Mouse (Mus musculus) MEL (cell line): Measurements from ENCODE around the gene Parva.

Experiments
- CHD1 ChIP-seq: IDR thresholded peaks from 2 replicates; pipeline ENCODE4 v1.6.1; 2012; ENCODE audit warnings: low read depth, mild to moderate bottlenecking, inconsistent platforms, low read length, improper control_type of control experiment
- CTCF ChIP-seq, 3 experiments: IDR thresholded peaks in 2 of 3; conservative IDR thresholded peaks in 1 of 3; 2 replicates each; pipeline ENCODE4 v1.5.1; 2011 to 2012; ENCODE audit warnings: low read length in 3 of 3, low read depth in 2 of 3, mild to moderate bottlenecking in 2 of 3, improper control_type of control experiment in 1 of 3, inconsistent platforms in 1 of 3, mixed read lengths in 1 of 3, moderate library complexity in 1 of 3; ENCODE audit not compliant: control insufficient read depth in 1 of 3, insufficient read depth in 1 of 3, poor library complexity in 1 of 3, severe bottlenecking in 1 of 3
- MAFK ChIP-seq: IDR thresholded peaks from 2 replicates; pipeline ENCODE4 v1.6.1; 2011; ENCODE audit warnings: low read depth, mild to moderate bottlenecking, low read length, improper control_type of control experiment, borderline replicate concordance
- POLR2A ChIP-seq, 2 experiments: IDR thresholded peaks; 2 replicates each; pipeline ENCODE4 v1.6.1; 2011 to 2012; ENCODE audit warnings: low read length in 2 of 2, mild to moderate bottlenecking in 2 of 2, control low read depth in 1 of 2, improper control_type of control experiment in 1 of 2, low read depth in 1 of 2, moderate library complexity in 1 of 2; ENCODE audit not compliant: control insufficient read depth in 1 of 2, insufficient read depth in 1 of 2, poor library complexity in 1 of 2
- POLR2AphosphoS2 ChIP-seq: IDR thresholded peaks from 2 replicates; pipeline ENCODE4 v1.6.1; 2011; ENCODE audit warnings: low read length, improper control_type of control experiment

GRCm38 (mm10) chr7:112444152-112444984 is 17.1 kb downstream of the Parva start:
- TF ChIP-seq CTCF (IDR thresholded peaks at IDR 0.05 in 2 of 3, conservative IDR thresholded peaks at IDR 0.05 in 1 of 3; ENCODE audit: control insufficient read depth in 1 of 3, insufficient read depth in 1 of 3, low read depth in 2 of 3, low read length in 3 of 3, poor library complexity in 1 of 3, severe bottlenecking in 1 of 3) (no peak), MAFK (no peak), POLR2AphosphoS2 (no peak), POLR2A (IDR thresholded peaks at IDR 0.05; ENCODE audit: control insufficient read depth in 1 of 2, insufficient read depth in 1 of 2, low read depth in 1 of 2, low read length in 2 of 2, poor library complexity in 1 of 2) (no peak), CHD1 (no peak)
